Mouse (Mus musculus): ENCODE data around the gene Defb26.

Gene Defb26

DNA sequence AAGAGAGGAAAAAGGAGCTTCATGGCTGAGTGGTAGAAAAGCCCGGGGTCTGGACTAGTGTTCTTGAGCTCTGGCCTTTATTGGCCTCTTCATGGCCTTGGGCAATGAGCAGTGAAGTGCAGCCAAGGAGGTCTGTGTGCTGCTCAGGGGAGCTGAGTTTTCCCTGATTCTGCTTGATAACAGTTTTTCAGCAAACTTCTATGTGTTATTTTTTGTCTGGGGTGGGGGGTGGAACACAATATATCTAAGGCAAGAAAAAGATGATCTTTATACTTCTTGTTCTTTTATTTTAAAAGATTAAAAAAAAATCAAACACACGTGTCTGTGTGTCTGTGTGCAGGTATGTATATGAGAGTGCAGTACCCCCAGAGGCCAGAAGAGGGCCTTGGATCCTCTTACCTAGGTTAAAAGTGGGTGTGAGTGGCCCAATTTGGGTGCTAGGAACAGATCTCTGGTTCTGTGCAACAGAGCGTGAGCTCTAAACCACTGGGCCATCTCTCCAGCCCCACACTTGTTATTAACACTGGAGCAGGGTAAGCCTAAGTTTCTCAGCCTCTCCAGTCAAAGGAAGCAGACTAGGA lies 46.8 kb downstream of the Defb26 start, which contains the start of gene Defb23:
TSS of gene Defb23 (minus strand) at position 51 of the 581 bp plus-strand sequence.
- no peak for DNase-seq (ENCODE audit: low spot score)

DNA sequence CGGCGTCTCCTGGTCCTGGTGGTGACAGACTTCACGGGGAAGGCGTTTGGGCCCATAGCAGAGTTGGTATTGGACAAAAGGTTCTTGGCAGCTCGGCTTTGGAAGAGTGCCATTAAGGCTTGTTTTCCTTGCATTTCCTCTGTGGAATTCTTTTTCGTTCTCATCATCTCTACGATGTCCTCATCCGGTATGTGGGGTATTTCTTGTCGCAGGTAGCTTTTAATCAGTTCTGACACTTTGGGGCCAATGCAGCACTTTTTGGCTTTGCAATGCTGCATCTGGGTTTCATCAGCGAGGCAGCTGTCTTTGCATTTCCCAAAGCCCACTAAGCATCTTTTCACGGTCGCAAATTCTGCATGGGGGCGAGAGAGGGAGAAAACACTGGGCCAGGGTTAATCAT lies 52.3 kb downstream of the Defb26 start:
- no peak for DNase-seq (ENCODE audit: low spot score)
